Mouse (Mus musculus) midbrain, postnatal 0 days (tissue): Measurements from ENCODE around the gene Gorasp2. TPM values are rescaled to one million over a fixed set of nuclear protein-coding genes. Genes with fewer than 3 reads are reported as not detected.

Experiments used
- ATAC-seq: fragments of 200-750 bp; cut with Nextera tagmentation; 2 replicates; pipeline ENCODE4 v1.8.0; 2017; ENCODE audit warnings: moderate number of reproducible peaks, mild to moderate bottlenecking, moderate TSS enrichment, moderate library complexity; ENCODE audit not compliant: low FRiP score
- DNase-seq: peaks from one replicate; pipeline ENCODE4 v3.0.0-alpha.2; 2015; ENCODE audit warnings: low spot score
- H3K27ac ChIP-seq: fragments of 300-500 bp; sonication (generic); 2 replicates; pipeline ENCODE4 v1.5.1; 2014; ENCODE audit warnings: low read depth, mild to moderate bottlenecking, low read length, mixed read lengths
- H3K27me3 ChIP-seq: fragments of 300-500 bp; sonication (generic); 2 replicates; pipeline ENCODE4 v1.6.1; 2014; ENCODE audit warnings: low read length, control low read depth, mixed read lengths; ENCODE audit not compliant: insufficient read depth
- H3K36me3 ChIP-seq: fragments of 300-500 bp; sonication (generic); 2 replicates; pipeline ENCODE4 v1.6.1; 2014; ENCODE audit warnings: low read length, control low read depth, mixed read lengths; ENCODE audit not compliant: insufficient read depth
- H3K4me1 ChIP-seq: fragments of 300-500 bp; sonication (generic); 2 replicates; pipeline ENCODE4 v1.6.1; 2014; ENCODE audit warnings: mild to moderate bottlenecking, control low read depth, antibody characterized with exemption, low read length, mixed read lengths; ENCODE audit not compliant: insufficient read depth
- H3K4me2 ChIP-seq: fragments of 300-500 bp; sonication (generic); 2 replicates; pipeline ENCODE4 v1.6.1; 2014; ENCODE audit warnings: low read depth, mild to moderate bottlenecking, low read length, mixed read lengths; ENCODE audit not compliant: poor library complexity, severe bottlenecking
- H3K4me3 ChIP-seq: fragments of 300-500 bp; sonication (generic); 2 replicates; pipeline ENCODE4 v1.5.1; 2014; ENCODE audit warnings: low read depth, mild to moderate bottlenecking, low read length, moderate library complexity
- H3K9ac ChIP-seq: fragments of 300-500 bp; sonication (generic); replicated peaks from 2 replicates; pipeline ENCODE4 v1.6.1; 2014; ENCODE audit warnings: mild to moderate bottlenecking, low read length, moderate library complexity, mixed read lengths; ENCODE audit not compliant: poor library complexity, severe bottlenecking
- H3K9me3 ChIP-seq: fragments of 300-500 bp; sonication (generic); 2 replicates; pipeline ENCODE4 v1.6.1; 2016; ENCODE audit warnings: low read length, control low read depth
- CTCF ChIP-seq: IDR thresholded peaks from 2 replicates; pipeline ENCODE4 v1.5.1; 2016; ENCODE audit warnings: antibody characterized with exemption, mild to moderate bottlenecking
- WGBS: fragments of 180-500 bp; shearing (Covaris S2); extraction: QIAGEN DNeasy Blood & Tissue Kit; methylation state at CpG from one replicate; pipeline ENCODE4 v1.1.7; 2014; 5-methylcytosine and 5-hydroxymethylcytosine counted together
- polyA plus RNA-seq: library from polyadenylated mRNA; unstranded; fragments of >200 nt; fragmentation: Nextera tagmentation; extraction: Ambion mirVana; gene quantifications from 2 replicates; pipeline ENCODE4 v1.2.1, GENCODE M21; 2015
- total RNA-seq: library from RNA; depleted of rRNA; stranded (reverse); fragments of >200 nt; gene quantifications from 2 replicates; pipeline ENCODE4 v1.2.3, GENCODE M21; 2014

Gene Gorasp2
- total and polyA plus RNA-seq, 2 experiments from 2014 or later, result 106 to 160 TPM

DNA sequence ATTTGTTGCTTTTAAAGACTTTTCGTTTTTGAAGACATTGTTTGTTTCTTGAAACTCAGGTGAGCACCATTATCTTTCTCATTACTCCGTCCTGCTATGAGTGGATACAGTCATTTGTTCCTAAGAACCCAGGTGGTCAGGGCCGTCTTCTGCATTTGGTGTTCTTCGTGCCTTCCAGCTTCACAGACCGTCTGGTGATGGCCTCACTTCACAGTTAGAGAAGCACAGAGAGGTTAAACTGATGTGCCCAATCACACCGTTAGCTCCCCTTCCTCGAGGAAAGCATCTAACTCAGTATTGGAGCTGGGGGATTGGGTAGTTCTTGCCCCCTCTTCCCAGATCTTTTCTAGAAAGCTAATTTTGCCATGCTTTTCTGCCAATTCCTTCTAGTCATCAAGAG is 5.6 kb downstream of the Gorasp2 start:
- no peak for TF ChIP-seq CTCF
- H3K36me3 ChIP-seq, result no peaks in the 10 kb centered on the region
- H3K9me3 ChIP-seq, result no peaks in the 10 kb centered on the region
- no peak overlapping the region for H3K4me2 ChIP-seq
- H3K4me1 ChIP-seq, result no peaks in the 10 kb centered on the region
- 93% methylated on average over 7 of the region's 7 CpGs for WGBS
- no peaks in the 10 kb centered on the region for H3K27me3 ChIP-seq
- no peak overlapping the region for H3K9ac ChIP-seq
- ATAC-seq (no peak), DNase-seq (no peak)
- no peak overlapping the region for H3K4me3 ChIP-seq
- no peak overlapping the region for H3K27ac ChIP-seq

DNA sequence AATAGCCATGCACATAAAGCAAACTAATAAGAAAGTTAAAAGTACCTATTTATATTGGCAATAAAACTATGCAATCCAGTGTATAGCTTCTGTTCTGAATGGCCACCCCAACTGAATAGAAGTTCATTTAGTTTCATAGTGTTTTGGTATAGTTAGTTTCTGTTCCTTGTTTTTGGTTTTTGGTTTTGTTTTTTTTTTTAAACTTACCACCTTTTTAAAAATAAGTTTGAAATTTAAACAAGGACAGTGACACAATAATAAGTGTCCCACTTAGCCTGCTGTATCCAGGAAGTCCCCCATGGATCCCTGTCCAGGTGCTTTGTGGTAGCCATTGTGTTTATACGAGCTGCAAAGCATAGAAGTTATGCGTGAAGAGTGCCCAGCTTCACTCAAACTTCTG is 7.9 kb downstream of the Gorasp2 start:
- no peak overlapping the region for H3K4me3 ChIP-seq
- H3K36me3 ChIP-seq, result no peaks in the 10 kb centered on the region
- no peaks in the 10 kb centered on the region for H3K27me3 ChIP-seq
- DNase-seq (no peak), ATAC-seq (no peak)
- no peaks in the 10 kb centered on the region for H3K9me3 ChIP-seq
- WGBS, result 83% methylated on average over 2 of the region's 2 CpGs
- no peak overlapping the region for H3K9ac ChIP-seq
- no peak for TF ChIP-seq CTCF
- no peak overlapping the region for H3K27ac ChIP-seq
- H3K4me1 ChIP-seq, result no peaks in the 10 kb centered on the region
- no peak overlapping the region for H3K4me2 ChIP-seq

DNA sequence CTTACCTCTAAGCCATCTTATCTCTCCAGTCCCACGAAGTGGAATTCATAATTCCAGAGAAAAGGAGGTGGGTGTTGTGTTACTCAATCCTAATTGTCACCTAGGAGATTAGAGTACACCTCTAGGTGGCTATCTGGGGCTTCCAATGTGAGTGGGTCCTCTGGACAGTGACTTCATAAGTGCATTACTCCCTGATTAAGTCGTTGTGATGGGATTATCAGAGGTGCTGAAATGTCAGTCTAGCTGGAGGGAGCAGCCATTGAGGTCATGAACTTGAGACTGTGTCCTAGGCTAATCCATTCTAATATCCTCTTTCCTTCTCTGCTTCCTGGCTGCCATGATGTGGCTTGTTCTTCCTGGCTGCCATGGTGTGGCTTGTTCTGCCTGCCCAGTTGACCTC is 8.5 kb downstream of the Gorasp2 start:
- no peak for TF ChIP-seq CTCF
- H3K4me3 ChIP-seq, result no peak overlapping the region
- DNase-seq (no peak), ATAC-seq (no peak)
- H3K9ac ChIP-seq, result no peak overlapping the region
- no peak overlapping the region for H3K4me2 ChIP-seq
- H3K9me3 ChIP-seq, result no peaks in the 10 kb centered on the region
- H3K27me3 ChIP-seq, result no peaks in the 10 kb centered on the region
- H3K36me3 ChIP-seq, result no peaks in the 10 kb centered on the region
- H3K4me1 ChIP-seq, result no peaks in the 10 kb centered on the region
- no peak overlapping the region for H3K27ac ChIP-seq
- WGBS, result 72% methylated on average over 2 of the region's 2 CpGs

DNA sequence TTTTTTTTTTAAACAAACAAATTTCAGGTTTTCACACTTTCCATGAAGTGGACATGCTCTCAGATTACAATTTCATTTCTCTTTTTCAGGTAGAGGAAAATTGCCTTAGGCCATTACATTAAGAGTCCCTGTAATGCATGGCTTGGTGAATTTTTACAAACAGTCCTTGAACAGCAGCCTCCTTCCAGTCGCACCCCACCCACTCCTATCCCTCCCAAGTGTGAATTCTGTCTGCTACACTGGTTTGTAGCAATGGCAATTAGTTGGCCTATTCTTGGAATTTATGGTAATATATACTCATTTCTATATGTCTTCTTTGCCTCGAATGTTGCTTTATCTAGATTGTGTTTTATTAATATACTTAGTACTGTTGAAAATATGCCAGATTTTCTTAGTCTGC is 11.1 kb downstream of the Gorasp2 start:
- no peaks in the 10 kb centered on the region for H3K4me1 ChIP-seq
- H3K4me2 ChIP-seq, result no peak overlapping the region
- no peak for TF ChIP-seq CTCF
- no peak overlapping the region for H3K27ac ChIP-seq
- no peaks in the 10 kb centered on the region for H3K27me3 ChIP-seq
- 82% methylated on average over 2 of the region's 2 CpGs for WGBS
- H3K36me3 ChIP-seq, result no peaks in the 10 kb centered on the region
- DNase-seq (no peak), ATAC-seq (no peak)
- H3K9me3 ChIP-seq, result no peaks in the 10 kb centered on the region
- no peak overlapping the region for H3K4me3 ChIP-seq
- no peak overlapping the region for H3K9ac ChIP-seq

DNA sequence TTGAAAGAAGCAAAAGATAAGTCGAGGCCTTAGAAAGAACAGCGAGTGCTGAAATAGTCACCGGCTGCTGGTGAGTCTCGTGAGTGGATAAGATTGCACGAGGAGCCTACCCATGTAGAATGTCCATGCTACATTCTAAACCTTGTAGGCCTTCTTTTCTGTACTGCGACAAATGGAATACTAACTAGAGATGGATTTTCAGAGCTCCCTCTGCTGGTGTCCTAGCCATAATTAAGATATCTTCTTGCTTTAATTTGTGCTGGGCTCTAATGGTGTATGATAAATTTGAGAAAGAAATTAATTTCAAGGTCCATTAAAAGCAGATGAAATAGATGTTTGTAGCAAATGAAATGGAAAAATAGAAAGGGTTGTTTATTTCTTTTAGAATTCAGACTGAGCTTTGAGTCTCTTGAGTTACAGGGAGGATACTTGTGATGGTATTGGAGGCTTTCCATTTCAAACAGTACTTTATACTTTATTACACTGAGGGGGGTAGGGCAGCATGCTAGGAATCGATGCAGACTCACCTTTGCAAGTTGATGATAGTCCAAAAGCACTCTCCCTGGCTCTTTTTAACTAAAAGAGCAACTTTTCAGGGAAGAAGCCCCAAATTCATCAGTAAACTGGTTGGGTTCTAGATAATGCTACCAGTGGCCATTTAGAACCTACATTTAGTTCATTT is 12.2 kb downstream of the Gorasp2 start:
- H3K9ac ChIP-seq, result no peak overlapping the region
- H3K4me2 ChIP-seq, result no peak overlapping the region
- H3K4me1 ChIP-seq, result no peaks in the 10 kb centered on the region
- H3K9me3 ChIP-seq, result no peaks in the 10 kb centered on the region
- H3K4me3 ChIP-seq, result no peak overlapping the region
- 68% methylated on average over 7 of the region's 7 CpGs for WGBS
- peaks cover 4% of the 10 kb centered on the region for H3K36me3 ChIP-seq
- no peaks in the 10 kb centered on the region for H3K27me3 ChIP-seq
- no peak for ATAC-seq
- TF ChIP-seq CTCF, result peak; percentile 67
- H3K27ac ChIP-seq, result no peak overlapping the region
- DNase-seq, result peak; percentile 53

DNA sequence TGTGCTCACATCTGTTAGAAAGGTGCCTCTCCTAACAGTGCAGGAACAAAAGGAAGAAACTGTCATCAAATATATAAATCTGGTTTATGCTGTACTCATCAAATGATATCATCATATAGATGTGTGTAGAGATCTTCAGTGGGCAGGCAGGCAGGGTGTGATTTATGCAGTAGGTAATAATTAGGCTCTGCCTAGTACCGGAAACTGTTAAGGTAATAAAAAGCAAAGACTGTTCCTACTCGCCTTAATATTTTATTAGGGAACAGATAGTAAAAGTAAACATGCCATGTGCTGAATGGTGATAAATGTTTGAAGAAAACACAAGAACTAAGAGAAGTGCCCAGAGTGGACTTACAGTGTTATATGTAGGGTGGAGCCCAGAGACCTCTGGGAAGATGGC is 20.9 kb downstream of the Gorasp2 start:
- peaks cover 59% of the 10 kb centered on the region for H3K36me3 ChIP-seq
- H3K9me3 ChIP-seq, result no peaks in the 10 kb centered on the region
- no peaks in the 10 kb centered on the region for H3K4me1 ChIP-seq
- no peak for ATAC-seq
- H3K9ac ChIP-seq, result no peak overlapping the region
- no peak overlapping the region for H3K4me3 ChIP-seq
- no peak for DNase-seq
- H3K27ac ChIP-seq, result no peak overlapping the region
- no peak for TF ChIP-seq CTCF
- WGBS, result 86% methylated on average over 2 of the region's 2 CpGs
- no peak overlapping the region for H3K4me2 ChIP-seq
- no peaks in the 10 kb centered on the region for H3K27me3 ChIP-seq
